Comparison of ENCODE assay signal across 22 mouse cellular contexts in the genomic region with DNA sequence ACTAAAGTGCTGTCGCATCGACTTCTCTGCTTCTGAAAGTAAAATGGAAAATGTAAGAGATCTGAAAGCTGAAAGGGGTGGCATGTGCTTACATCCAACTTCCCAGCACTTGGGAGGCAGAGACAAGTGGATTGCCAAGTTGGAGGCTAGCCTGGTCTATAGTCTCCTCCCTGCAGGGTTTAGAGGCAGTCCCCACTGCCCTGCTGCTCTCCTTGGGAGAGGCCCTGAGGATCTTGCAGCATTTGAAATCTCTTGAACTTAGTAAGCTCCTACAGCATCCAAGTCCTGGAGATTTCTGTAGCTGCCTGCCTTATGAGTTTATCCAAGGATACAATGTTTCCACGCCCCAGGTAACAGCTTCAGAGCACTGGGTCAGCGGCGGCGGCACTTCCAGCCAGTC.
"Had no signal": no experiment of that assay in that cellular context is flagged by ENCODE, and none has a peak within 500 bp of the region (broad histone marks: within the 10 kb centered on the region; RNA-seq: fewer than 3 reads in every experiment).

No protein-coding gene starts in this region.

- H3K9ac ChIP-seq: heart, embryonic 12.5 days; hindbrain, embryonic 12.5 days; hindbrain, embryonic 14.5 days; limb, embryonic 12.5 days had no signal

- H3K27ac ChIP-seq: heart, embryonic 10.5 days; hindbrain, embryonic 10.5 days; hindbrain, embryonic 12.5 days; hindbrain, embryonic 14.5 days; layer of hippocampus, adult 2 months; left cerebral cortex, adult 2 months; limb, embryonic 10.5 days; limb, embryonic 12.5 days had no signal

- H3K36me3 ChIP-seq: heart, embryonic 10.5 days; heart, embryonic 12.5 days; hindbrain, embryonic 10.5 days; hindbrain, embryonic 12.5 days; limb, embryonic 10.5 days; limb, embryonic 12.5 days had no signal

- H3K4me3 ChIP-seq: gastrocnemius, adult 2 months; heart, embryonic 10.5 days; heart, embryonic 12.5 days; hindbrain, embryonic 10.5 days; hindbrain, embryonic 12.5 days; layer of hippocampus, adult 2 months; left cerebral cortex, adult 2 months; limb, embryonic 10.5 days; limb, embryonic 12.5 days had no signal

- DNase-seq: gastrocnemius, adult 2 months; gastrocnemius, postnatal 10 days; gastrocnemius, postnatal 25 days; heart, postnatal 4 days; kidney, adult 18-20 months; kidney, adult 8-10 months; kidney, postnatal 10 days; kidney, postnatal 4 days; liver had no signal

- ATAC-seq: forebrain, embryonic 16.5 days; hindbrain, embryonic 16.5 days; inflammation-experienced regulatory T-cells, adult 6 months; intestine, postnatal 0 days had no signal

- H3K9me3 ChIP-seq: heart, embryonic 10.5 days; heart, embryonic 12.5 days; hindbrain, embryonic 10.5 days; hindbrain, embryonic 12.5 days; limb, embryonic 10.5 days; limb, embryonic 12.5 days had no signal

- H3K4me2 ChIP-seq: heart, embryonic 12.5 days; hindbrain, embryonic 12.5 days; hindbrain, embryonic 14.5 days; limb, embryonic 12.5 days had no signal

- H3K27me3 ChIP-seq: heart, embryonic 12.5 days; hindbrain, embryonic 12.5 days; limb, embryonic 12.5 days had no signal
